Mouse (Mus musculus) megakaryocyte, embryonic 14.5 days (primary cell): ENCODE measurements around the gene Prkce. TPM values are rescaled to one million over a fixed set of nuclear protein-coding genes. Genes with fewer than 3 reads are reported as not detected.

ENCODE experiments used
- H3K27me3 ChIP-seq: replicated peaks from 2 replicates; pipeline ENCODE3; 2012; ENCODE audit warnings: inconsistent platforms
- H3K36me3 ChIP-seq: replicated peaks from 2 replicates; pipeline ENCODE3; 2012; ENCODE audit warnings: low read length, inconsistent platforms, mixed read lengths
- H3K4me1 ChIP-seq: 2 replicates; pipeline ENCODE4 v1.6.1; 2012; ENCODE audit warnings: inconsistent platforms
- H3K4me3 ChIP-seq: replicated peaks from 2 replicates; pipeline ENCODE3; 2012; ENCODE audit warnings: moderate library complexity, mild to moderate bottlenecking, inconsistent platforms
- H3K9me3 ChIP-seq: 2 replicates; pipeline ENCODE4 v1.6.1; 2012; ENCODE audit warnings: inconsistent platforms
- FLI1 ChIP-seq: IDR thresholded peaks from 2 replicates; pipeline ENCODE4 v1.6.1; 2012; ENCODE audit warnings: low read length, inconsistent platforms, mixed read lengths
- GATA1 ChIP-seq: IDR thresholded peaks from 3 replicates; pipeline ENCODE4 v1.6.1; 2012; ENCODE audit warnings: mixed read lengths, low read length, inconsistent platforms, borderline replicate concordance
- polyA plus RNA-seq: library from polyadenylated mRNA; stranded (reverse); fragments of >175 nt; gene quantifications from 2 replicates; pipeline ENCODE4 v1.2.3, GENCODE M21; 2012; ENCODE audit warnings: low replicate concordance; ENCODE audit not compliant: insufficient read depth

Gene Prkce
- polyA plus RNA-seq, 1 experiment = 7.3 TPM

DNA sequence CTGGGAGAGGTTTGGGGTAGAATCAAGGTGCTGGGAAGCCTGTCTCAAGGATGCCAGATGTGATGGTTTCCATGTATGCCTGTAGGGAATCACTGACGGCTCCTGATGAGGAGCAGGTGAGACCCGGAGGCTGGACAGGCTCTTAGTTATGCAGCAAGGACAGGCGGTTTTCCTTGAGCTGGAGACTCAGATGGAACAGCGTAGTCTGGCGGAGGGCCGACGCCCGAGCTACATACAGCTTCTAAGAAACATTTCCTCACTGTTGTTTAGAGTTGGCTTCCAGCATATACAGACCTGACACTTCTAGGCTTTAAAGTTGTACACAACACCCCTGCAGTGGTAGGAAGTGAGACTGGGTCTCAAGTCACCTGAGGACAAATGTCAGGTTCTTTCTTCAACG is 86.3 kb downstream of the Prkce start:
- peaks cover 16% of the 10 kb centered on the region for H3K36me3 ChIP-seq
- H3K4me3 ChIP-seq = no peak overlapping the region
- H3K4me1 ChIP-seq = peaks cover 10% of the 10 kb centered on the region
- H3K27me3 ChIP-seq = peaks cover 8% of the 10 kb centered on the region
- H3K9me3 ChIP-seq = peaks cover 27% of the 10 kb centered on the region
- TF ChIP-seq GATA1 (no peak), FLI1 (no peak)

DNA sequence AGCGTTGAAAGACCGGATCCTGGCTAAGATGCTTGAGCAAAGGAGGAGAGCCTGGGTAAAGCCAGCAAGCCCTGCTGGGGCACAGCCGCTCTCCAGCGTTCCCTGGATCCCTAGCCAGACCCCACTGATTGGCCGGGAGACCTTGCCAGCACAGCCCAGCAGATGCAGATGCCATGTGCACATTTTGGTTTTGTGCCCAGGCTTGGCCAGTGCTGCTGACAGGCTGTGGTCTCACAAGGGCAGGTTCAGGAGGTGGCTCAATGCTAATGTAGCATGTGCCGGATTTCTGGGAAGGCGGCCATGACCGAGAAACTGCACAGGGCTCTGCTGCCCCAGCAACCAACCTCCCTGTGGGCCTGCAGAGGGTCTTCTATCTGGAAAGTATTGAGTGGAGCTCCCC is 86.7 kb downstream of the Prkce start:
- H3K9me3 ChIP-seq = peaks cover 27% of the 10 kb centered on the region
- TF ChIP-seq FLI1 = no peak
- no peak for TF ChIP-seq GATA1
- peaks cover 16% of the 10 kb centered on the region for H3K36me3 ChIP-seq
- H3K4me1 ChIP-seq = peaks cover 8% of the 10 kb centered on the region
- peaks cover 7% of the 10 kb centered on the region for H3K27me3 ChIP-seq
- H3K4me3 ChIP-seq = no peak overlapping the region

DNA sequence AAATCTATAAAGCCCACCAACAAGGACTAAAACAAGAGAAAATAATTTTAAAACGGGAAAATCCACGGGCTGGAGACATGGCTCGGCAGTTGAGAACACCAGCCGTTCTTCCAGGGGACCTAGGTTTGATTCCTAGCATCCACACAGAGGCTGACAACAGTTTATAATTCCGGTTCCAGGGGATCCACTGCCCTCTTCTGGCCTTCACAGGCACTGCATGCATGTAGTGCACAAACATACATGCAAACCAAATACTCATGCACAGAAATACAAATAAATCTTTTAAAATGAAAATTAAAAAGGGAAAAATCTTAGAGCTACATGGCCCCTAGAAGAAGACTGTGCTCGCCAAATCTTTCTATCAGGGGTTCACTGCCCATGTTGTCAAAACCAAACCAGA is 87.4 kb downstream of the Prkce start:
- Histone ChIP-seq H3K9me3 (peaks cover 27% of the 10 kb centered on the region), H3K36me3 (peaks cover 15% of the 10 kb centered on the region), H3K4me3 (no peak overlapping the region), H3K4me1 (peaks cover 8% of the 10 kb centered on the region), H3K27me3 (peaks cover 6% of the 10 kb centered on the region)
- TF ChIP-seq FLI1 = no peak

DNA sequence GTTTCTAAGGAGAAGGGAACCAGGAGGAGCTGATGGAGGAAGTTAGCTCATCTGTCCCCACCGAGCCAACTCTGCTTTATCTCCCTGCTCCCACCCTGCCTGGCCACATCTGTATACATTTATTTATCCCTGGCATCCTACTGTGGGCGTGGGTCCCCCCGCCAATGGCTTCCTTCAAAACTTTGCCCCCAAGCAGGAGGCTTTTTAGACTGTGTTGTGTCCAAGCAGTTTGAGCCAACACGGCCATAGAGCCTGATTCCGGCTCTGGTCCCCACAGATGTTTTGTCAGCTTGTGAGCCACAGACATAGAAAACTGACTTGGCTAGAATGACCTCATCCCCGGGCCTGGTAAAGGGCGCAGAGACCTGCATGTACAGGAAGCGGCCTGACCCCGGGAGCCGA is 89.1 kb downstream of the Prkce start:
- peaks cover 11% of the 10 kb centered on the region for H3K36me3 ChIP-seq

DNA sequence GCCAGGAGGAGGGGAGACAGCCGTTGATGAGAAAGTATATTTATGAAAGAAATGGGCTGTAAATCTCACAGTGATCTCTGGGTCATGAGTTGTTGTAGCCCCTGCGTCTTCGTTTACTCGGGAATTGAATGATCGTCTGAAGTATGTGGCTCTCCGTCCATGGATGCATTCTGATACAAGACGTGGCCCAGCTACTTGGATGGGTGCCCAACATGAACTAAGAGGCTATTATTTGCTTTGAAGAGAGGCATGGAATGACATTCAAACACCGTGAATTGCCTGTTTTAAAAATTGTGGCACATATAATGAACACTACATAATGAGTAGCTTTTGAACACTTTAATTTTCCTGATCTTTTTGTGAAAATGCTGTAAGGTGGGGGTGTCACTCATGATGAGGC is 93.5 kb downstream of the Prkce start:
- Histone ChIP-seq H3K27me3 (peaks cover 3% of the 10 kb centered on the region), H3K36me3 (peaks cover 4% of the 10 kb centered on the region), H3K4me3 (no peak overlapping the region), H3K4me1 (peaks cover 18% of the 10 kb centered on the region), H3K9me3 (peaks cover 15% of the 10 kb centered on the region; the same call in 1 of the 2 replicates)
- no peak for TF ChIP-seq GATA1
- no peak for TF ChIP-seq FLI1

More for the DNA sequence above, 89.1 kb downstream of the Prkce start:
- H3K4me3 ChIP-seq = no peak overlapping the region
- H3K9me3 ChIP-seq = peaks cover 36% of the 10 kb centered on the region
- peaks cover 8% of the 10 kb centered on the region for H3K4me1 ChIP-seq
- peaks cover 3% of the 10 kb centered on the region for H3K27me3 ChIP-seq
- TF ChIP-seq GATA1 (no peak), FLI1 (no peak)

DNA sequence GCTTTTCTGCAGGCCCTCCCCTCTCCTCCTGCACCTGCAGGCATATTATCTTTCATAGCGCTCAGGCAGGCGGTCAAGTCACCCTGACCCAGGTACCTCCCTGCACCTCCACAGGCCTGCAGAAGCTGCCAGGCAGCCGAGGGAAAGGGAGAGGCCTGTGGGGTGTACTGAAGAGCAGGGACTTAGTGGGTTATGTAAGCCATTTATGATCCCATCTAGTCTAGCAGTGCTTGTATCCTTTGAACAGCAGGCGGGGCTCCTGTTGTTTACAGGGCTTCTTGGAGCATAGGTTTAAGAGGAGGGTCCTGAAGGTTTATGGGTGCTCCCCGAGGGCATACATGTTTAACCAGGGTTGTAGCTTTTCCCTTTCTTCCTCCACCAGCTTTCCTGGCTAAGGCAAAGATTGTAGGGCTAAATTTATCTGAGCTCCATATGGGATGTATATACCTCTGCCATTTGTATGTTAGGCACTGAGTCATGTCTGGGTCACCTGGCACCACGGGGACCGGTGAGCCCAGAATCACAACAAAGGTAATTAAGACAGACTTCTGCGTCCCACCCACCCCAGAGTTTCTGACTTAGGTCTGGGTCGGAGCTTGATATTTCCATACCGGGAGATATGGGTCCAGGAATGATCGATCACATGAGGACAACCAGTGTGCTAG is 96.5 kb downstream of the Prkce start:
- TF ChIP-seq GATA1 (no peak), FLI1 (no peak)
- Histone ChIP-seq H3K9me3 (peaks cover 9% of the 10 kb centered on the region; the same call in 1 of the 2 replicates), H3K27me3 (no peaks in the 10 kb centered on the region), H3K4me3 (no peak overlapping the region), H3K36me3 (peaks cover 4% of the 10 kb centered on the region), H3K4me1 (peaks cover 16% of the 10 kb centered on the region)

DNA sequence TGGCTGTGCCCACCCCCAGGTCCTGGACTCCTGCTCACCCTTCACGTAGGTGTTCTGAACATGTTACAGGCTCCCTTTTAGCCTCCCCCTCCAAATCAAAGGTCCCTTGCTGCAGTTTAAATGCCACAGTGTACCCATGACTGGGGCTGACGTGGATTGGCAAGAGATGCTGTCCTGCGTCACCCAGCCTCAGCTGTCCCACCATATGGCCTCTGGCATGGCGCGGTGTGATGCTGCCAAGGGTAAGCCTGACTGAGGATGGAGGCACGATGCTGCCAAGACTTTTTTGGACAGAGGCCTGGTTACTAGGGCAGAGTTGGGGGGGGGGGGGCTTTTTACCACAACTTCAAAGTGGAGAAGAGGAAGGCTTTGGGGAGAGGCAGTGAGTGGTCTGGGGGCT is 98.5 kb downstream of the Prkce start:
- Histone ChIP-seq H3K4me3 (no peak overlapping the region), H3K9me3 (0 out of 2 replicates have a peak, but pooled peaks cover under 1% of the 10 kb centered on the region), H3K27me3 (no peaks in the 10 kb centered on the region), H3K4me1 (peaks cover 17% of the 10 kb centered on the region), H3K36me3 (peaks cover 4% of the 10 kb centered on the region)
- TF ChIP-seq FLI1 (no peak), GATA1 (no peak)

DNA sequence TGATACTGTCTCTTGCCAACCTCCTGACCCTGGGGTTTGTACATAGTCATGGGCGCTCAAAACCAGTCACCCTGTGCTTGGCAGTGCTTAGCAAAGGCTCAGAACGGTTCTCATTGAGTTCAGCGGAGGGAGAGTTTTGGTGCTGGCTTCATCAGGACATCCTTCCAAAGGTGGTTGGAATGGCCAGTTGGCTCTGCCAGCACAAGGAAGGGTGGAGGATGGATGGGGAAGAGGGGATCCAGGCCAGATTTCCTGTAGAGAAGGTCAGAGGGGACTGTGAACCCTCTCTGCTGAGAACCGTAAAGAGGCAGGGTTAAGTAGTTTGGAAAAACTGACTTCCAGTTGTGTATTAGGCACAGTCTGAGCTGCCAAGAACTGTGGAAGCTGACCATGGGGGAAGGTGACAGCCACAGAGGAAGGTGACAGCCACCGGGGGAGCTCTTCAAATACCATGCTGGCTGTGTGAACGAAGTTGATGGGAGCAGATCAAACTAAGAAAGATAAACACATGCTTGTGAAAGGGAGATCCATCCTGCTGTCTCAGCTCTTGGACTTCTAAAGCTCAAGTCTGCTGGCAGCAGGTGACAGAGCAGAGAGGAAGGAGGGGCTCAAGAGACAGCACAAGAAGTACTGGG is 99.7 kb downstream of the Prkce start:
- TF ChIP-seq GATA1 (no peak), FLI1 (no peak)

DNA sequence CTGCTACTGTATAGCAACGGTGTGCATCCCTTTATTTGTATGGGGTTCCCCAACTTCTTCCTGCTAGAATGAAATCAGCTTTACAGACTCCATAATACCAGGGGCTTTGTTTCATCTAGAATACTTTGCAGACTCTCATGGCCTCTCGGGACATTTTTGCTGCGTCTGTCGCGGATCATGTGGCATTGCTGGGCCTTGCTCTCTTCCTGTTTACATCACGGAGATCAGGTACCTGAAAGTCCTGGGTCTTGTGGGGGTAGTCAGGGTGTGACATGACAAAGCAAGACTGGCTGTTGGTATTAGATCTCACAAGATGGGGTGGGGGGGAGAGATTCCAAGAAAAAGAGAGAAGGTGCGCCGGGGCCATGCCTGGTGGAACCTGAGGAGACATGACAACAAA is 102.1 kb downstream of the Prkce start:
- no peaks in the 10 kb centered on the region for H3K36me3 ChIP-seq
- H3K27me3 ChIP-seq = peaks cover 10% of the 10 kb centered on the region
- H3K9me3 ChIP-seq = no peaks in the 10 kb centered on the region
- no peak for TF ChIP-seq GATA1
- no peak for TF ChIP-seq FLI1
- no peak overlapping the region for H3K4me3 ChIP-seq
- H3K4me1 ChIP-seq = peaks cover 23% of the 10 kb centered on the region

More for the DNA sequence above, 99.7 kb downstream of the Prkce start:
- Histone ChIP-seq H3K9me3 (no peaks in the 10 kb centered on the region), H3K36me3 (peaks cover 2% of the 10 kb centered on the region), H3K27me3 (peaks cover 3% of the 10 kb centered on the region), H3K4me1 (peaks cover 23% of the 10 kb centered on the region), H3K4me3 (no peak overlapping the region)

DNA sequence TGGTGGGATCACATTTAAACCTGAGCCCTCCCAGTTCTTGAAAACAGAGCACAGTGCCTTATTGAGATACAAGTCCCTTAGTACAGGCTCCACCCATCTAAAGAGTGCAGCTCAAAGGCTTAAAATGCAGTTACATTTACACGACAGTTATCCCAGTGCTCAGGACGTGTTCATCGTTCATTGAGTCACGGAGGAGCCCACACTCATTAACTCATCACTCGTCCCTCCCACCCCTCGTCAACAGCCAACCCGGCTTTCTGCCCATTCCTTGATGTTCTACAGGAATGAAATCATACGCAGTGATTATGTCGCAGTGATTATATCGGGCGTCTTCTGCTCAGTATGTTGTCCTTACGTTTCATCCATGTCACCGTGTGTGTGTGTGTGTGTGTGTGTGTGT is 102.9 kb downstream of the Prkce start:
- no peak for TF ChIP-seq FLI1
- no peak for TF ChIP-seq GATA1
- Histone ChIP-seq H3K36me3 (no peaks in the 10 kb centered on the region), H3K27me3 (peaks cover 10% of the 10 kb centered on the region), H3K9me3 (no peaks in the 10 kb centered on the region), H3K4me1 (peaks cover 18% of the 10 kb centered on the region), H3K4me3 (no peak overlapping the region)
